Mouse (Mus musculus): ENCODE data around the gene Hexb. TPM values are rescaled to one million over a fixed set of nuclear protein-coding genes. Genes with fewer than 3 reads are reported as not detected.

The Hexb gene
- polyA plus RNA-seq, 1 experiment = 53.4 TPM

DNA sequence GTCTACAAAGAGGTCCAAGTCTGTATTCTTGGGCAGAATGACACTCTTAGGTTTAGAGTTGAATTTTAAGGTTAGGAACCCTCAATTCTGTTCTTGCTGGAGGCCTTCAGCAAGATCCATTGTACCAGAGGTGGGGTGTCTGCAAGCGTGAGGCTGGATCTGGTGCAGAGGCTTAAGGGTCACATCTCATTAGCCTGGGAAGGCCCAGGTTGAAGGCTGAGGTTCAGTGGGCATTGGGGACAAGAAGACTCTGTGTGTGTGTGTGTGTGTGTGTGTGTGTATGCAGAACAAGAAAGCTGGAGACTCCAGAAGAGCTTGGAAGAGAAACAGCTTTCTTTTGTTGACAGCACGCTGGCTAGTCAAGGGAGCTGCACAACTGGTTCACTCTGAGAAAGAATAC is 7.9 kb upstream of the Hexb start:
- Histone ChIP-seq H3K36me3 (ENCODE audit: control insufficient read depth, insufficient read depth, low read length, poor library complexity, severe bottlenecking) (no peaks in the 10 kb centered on the region), H3K4me1 (ENCODE audit: control insufficient read depth, insufficient read depth, low read length) (peaks cover 1% of the 10 kb centered on the region), H3K9ac (ENCODE audit: low read depth, poor library complexity, severe bottlenecking) (no peak overlapping the region), H3K27ac (ENCODE audit: insufficient read depth, low read length) (no peak overlapping the region), H3K4me3 (ENCODE audit: low read depth, low read length) (no peak overlapping the region), H3K9me3 (replicated peaks; ENCODE audit: control insufficient read depth, insufficient read depth, low read length, poor library complexity, severe bottlenecking) (0 out of 2 replicates have a peak, but pooled peaks cover 2% of the 10 kb centered on the region), H3K27me3 (ENCODE audit: control insufficient read depth, insufficient read depth, low read length, poor library complexity, severe bottlenecking) (no peaks in the 10 kb centered on the region)
- TF ChIP-seq POLR2A (IDR thresholded peaks at IDR 0.05; ENCODE audit: insufficient read depth, low read length) (no peak), CTCF (IDR thresholded peaks at IDR 0.05; ENCODE audit: low read depth, low read length) (no peak), EP300 (IDR thresholded peaks at IDR 0.05; ENCODE audit: insufficient read depth, low read depth, low read length) (no peak)

DNA sequence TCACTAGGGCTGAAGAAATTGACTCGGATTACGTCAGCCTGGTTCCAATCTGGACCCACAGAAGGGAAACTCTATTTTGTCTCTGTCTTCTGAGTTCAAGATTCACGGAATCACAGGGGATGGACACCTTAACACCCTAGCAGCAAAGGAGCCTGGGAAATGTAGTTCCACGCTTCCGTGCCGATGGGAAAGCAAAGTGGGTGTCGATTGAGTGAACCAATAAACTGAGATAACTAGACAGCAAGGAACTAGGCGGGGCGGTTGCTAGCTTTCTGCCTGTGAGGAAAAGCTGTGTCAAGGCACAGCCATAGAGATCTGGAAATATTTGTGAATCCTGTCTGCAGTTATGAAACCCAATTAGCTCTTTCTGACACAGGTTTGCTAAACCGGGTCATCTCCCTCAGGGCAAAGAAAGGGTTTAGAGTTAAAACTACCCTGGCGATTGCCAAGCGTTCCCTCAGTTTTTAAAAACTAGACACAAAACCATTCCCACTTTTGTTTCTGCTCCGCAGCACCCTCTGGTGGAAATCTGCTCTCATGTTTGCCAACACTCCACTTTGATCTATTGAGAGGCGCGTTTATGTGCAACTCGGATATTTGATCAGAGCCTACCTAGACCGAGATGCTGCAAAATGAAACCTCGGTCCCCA is 7.0 kb upstream of the Hexb start:
- peak overlapping the region; percentile 80 for H3K9ac ChIP-seq (ENCODE audit: low read depth, poor library complexity, severe bottlenecking)
- peak overlapping the region; percentile 49 for H3K4me3 ChIP-seq (ENCODE audit: low read depth, low read length)
- H3K4me1 ChIP-seq (ENCODE audit: control insufficient read depth, insufficient read depth, low read length) = peaks cover 1% of the 10 kb centered on the region
- H3K27me3 ChIP-seq (ENCODE audit: control insufficient read depth, insufficient read depth, low read length, poor library complexity, severe bottlenecking) = no peaks in the 10 kb centered on the region
- H3K36me3 ChIP-seq (ENCODE audit: control insufficient read depth, insufficient read depth, low read length, poor library complexity, severe bottlenecking) = no peaks in the 10 kb centered on the region
- TF ChIP-seq CTCF (IDR thresholded peaks at IDR 0.05; ENCODE audit: low read depth, low read length) (peak; percentile 1), EP300 (IDR thresholded peaks at IDR 0.05; ENCODE audit: insufficient read depth, low read depth, low read length) (no peak)
- peak overlapping the region; percentile 88 for H3K27ac ChIP-seq (ENCODE audit: insufficient read depth, low read length)
- H3K9me3 ChIP-seq (replicated peaks; ENCODE audit: control insufficient read depth, insufficient read depth, low read length, poor library complexity, severe bottlenecking) = no peaks in the 10 kb centered on the region

DNA sequence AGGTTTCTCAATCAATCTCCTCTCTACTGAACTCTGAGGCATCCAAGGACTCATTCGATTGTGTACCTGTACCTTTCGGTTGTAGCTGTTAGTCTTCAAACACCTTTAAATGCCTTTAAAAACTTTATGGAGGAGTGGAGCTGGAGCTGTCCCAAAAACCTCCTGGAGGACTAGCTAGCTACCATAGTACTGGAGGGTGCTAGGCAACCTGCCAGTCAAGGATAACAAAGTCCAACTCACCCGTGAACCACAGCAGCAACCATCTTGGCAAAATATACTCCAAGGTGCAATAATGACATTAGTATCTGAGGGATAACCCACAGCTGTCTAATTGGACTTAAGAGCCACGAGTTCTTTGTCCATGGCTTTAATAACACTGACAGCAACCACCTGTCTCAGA is 3.7 kb upstream of the Hexb start:
- TF ChIP-seq CTCF (IDR thresholded peaks at IDR 0.05; ENCODE audit: low read depth, low read length) (no peak), EP300 (IDR thresholded peaks at IDR 0.05; ENCODE audit: insufficient read depth, low read depth, low read length) (no peak), POLR2A (IDR thresholded peaks at IDR 0.05; ENCODE audit: insufficient read depth, low read length) (no peak)
- no peak overlapping the region for H3K4me3 ChIP-seq (ENCODE audit: low read depth, low read length)
- no peaks in the 10 kb centered on the region for H3K27me3 ChIP-seq (ENCODE audit: control insufficient read depth, insufficient read depth, low read length, poor library complexity, severe bottlenecking)
- no peak overlapping the region for H3K27ac ChIP-seq (ENCODE audit: insufficient read depth, low read length)
- H3K36me3 ChIP-seq (ENCODE audit: control insufficient read depth, insufficient read depth, low read length, poor library complexity, severe bottlenecking) = no peaks in the 10 kb centered on the region
- no peak overlapping the region for H3K9ac ChIP-seq (ENCODE audit: low read depth, poor library complexity, severe bottlenecking)
- no peaks in the 10 kb centered on the region for H3K9me3 ChIP-seq (replicated peaks; ENCODE audit: control insufficient read depth, insufficient read depth, low read length, poor library complexity, severe bottlenecking)
- peaks cover 1% of the 10 kb centered on the region for H3K4me1 ChIP-seq (ENCODE audit: control insufficient read depth, insufficient read depth, low read length)

DNA sequence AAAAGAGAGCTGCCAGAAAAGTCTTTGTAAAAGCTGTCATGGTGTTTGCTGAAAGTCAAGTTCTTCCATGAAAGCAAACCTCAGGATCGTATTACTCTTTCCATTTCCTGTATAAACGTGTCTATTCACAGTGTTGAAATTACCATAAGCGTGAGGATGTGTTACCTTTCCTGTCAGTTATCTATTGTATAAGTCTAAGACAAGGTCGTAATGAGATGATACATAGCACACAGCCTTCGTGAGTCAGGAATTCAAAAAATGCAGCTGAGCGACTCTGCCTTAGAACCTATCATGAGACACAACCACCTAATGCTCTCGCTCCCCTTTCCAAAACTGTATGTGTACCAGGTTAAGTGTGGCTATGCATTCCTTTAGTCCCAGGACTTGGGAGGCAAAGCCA is 2.9 kb upstream of the Hexb start:
- no peaks in the 10 kb centered on the region for H3K27me3 ChIP-seq (ENCODE audit: control insufficient read depth, insufficient read depth, low read length, poor library complexity, severe bottlenecking)
- peaks cover under 1% of the 10 kb centered on the region for H3K4me1 ChIP-seq (ENCODE audit: control insufficient read depth, insufficient read depth, low read length)
- H3K4me3 ChIP-seq (ENCODE audit: low read depth, low read length) = no peak overlapping the region
- H3K9me3 ChIP-seq (replicated peaks; ENCODE audit: control insufficient read depth, insufficient read depth, low read length, poor library complexity, severe bottlenecking) = no peaks in the 10 kb centered on the region
- TF ChIP-seq POLR2A (IDR thresholded peaks at IDR 0.05; ENCODE audit: insufficient read depth, low read length) = no peak
- no peak for TF ChIP-seq CTCF (IDR thresholded peaks at IDR 0.05; ENCODE audit: low read depth, low read length)
- no peak for TF ChIP-seq EP300 (IDR thresholded peaks at IDR 0.05; ENCODE audit: insufficient read depth, low read depth, low read length)
- H3K36me3 ChIP-seq (ENCODE audit: control insufficient read depth, insufficient read depth, low read length, poor library complexity, severe bottlenecking) = no peaks in the 10 kb centered on the region
- no peak overlapping the region for H3K27ac ChIP-seq (ENCODE audit: insufficient read depth, low read length)
- H3K9ac ChIP-seq (ENCODE audit: low read depth, poor library complexity, severe bottlenecking) = no peak overlapping the region

DNA sequence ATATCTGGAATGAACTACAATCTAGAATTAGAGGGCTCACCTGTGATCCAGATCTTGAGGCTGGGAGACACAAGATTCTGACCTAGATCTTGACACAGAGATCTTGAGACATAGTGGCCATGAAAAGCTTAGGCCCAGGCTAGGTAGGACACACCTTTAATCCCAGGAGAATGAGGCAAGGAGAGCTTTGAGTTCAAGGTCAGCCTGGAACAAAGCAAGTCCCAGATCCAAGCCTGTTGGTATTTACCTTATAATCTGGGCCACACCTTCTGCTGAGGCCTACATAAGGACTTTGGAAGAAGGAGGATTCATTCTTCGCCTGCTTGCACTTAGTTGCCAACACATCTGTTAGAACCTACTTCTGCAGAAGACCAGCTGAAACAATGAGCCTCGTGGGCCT is 966 bp upstream of the Hexb start:
- TF ChIP-seq POLR2A (IDR thresholded peaks at IDR 0.05; ENCODE audit: insufficient read depth, low read length) = no peak
- TF ChIP-seq EP300 (IDR thresholded peaks at IDR 0.05; ENCODE audit: insufficient read depth, low read depth, low read length) = no peak
- no peak for TF ChIP-seq CTCF (IDR thresholded peaks at IDR 0.05; ENCODE audit: low read depth, low read length)
- Histone ChIP-seq H3K9ac (ENCODE audit: low read depth, poor library complexity, severe bottlenecking) (no peak overlapping the region), H3K9me3 (replicated peaks; ENCODE audit: control insufficient read depth, insufficient read depth, low read length, poor library complexity, severe bottlenecking) (no peaks in the 10 kb centered on the region), H3K4me3 (ENCODE audit: low read depth, low read length) (no peak overlapping the region), H3K4me1 (ENCODE audit: control insufficient read depth, insufficient read depth, low read length) (no peaks in the 10 kb centered on the region), H3K27me3 (ENCODE audit: control insufficient read depth, insufficient read depth, low read length, poor library complexity, severe bottlenecking) (no peaks in the 10 kb centered on the region), H3K36me3 (ENCODE audit: control insufficient read depth, insufficient read depth, low read length, poor library complexity, severe bottlenecking) (no peaks in the 10 kb centered on the region), H3K27ac (ENCODE audit: insufficient read depth, low read length) (no peak overlapping the region)

DNA sequence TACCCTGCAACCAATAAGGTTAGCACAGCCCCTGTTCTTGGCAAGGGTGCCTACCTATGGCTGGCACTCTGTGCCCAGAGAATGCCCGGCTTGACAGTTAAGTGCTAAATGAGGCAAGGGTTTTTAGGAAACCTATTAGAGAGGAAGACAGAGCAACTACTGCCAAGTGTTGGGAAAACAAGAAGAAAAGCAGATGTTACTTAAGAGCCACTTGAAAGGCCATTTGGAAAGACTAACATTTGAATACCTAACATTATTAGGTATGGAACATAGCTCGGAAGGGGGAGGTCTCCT is 1.3 kb downstream of the Hexb start:
- no peaks in the 10 kb centered on the region for H3K27me3 ChIP-seq (ENCODE audit: control insufficient read depth, insufficient read depth, low read length, poor library complexity, severe bottlenecking)
- no peaks in the 10 kb centered on the region for H3K9me3 ChIP-seq (replicated peaks; ENCODE audit: control insufficient read depth, insufficient read depth, low read length, poor library complexity, severe bottlenecking)
- no peaks in the 10 kb centered on the region for H3K4me1 ChIP-seq (ENCODE audit: control insufficient read depth, insufficient read depth, low read length)
- H3K36me3 ChIP-seq (ENCODE audit: control insufficient read depth, insufficient read depth, low read length, poor library complexity, severe bottlenecking) = peaks cover 4% of the 10 kb centered on the region; the same call in 1 of the 2 replicates
- TF ChIP-seq CTCF (IDR thresholded peaks at IDR 0.05; ENCODE audit: low read depth, low read length) = no peak
- no peak for TF ChIP-seq EP300 (IDR thresholded peaks at IDR 0.05; ENCODE audit: insufficient read depth, low read depth, low read length)
- no peak for TF ChIP-seq POLR2A (IDR thresholded peaks at IDR 0.05; ENCODE audit: insufficient read depth, low read length)
- H3K4me3 ChIP-seq (ENCODE audit: low read depth, low read length) = peak overlapping the region; percentile 47
- peak overlapping the region; percentile 60; the same call in 1 of the 2 replicates for H3K9ac ChIP-seq (ENCODE audit: low read depth, poor library complexity, severe bottlenecking)
- H3K27ac ChIP-seq (ENCODE audit: insufficient read depth, low read length) = no peak overlapping the region

Data from ES-Bruce4 (cell line).